Mouse (Mus musculus) CH12.LX (cell line): Measurements from ENCODE around the gene Fgfr2.

Experiments
- CHD1 ChIP-seq: IDR thresholded peaks from 2 replicates; pipeline ENCODE4 v1.6.1; 2012; ENCODE audit warnings: low read depth, low read length, improper control_type of control experiment, inconsistent platforms
- CTCF ChIP-seq, 2 experiments: IDR thresholded peaks in 1 of 2; conservative IDR thresholded peaks in 1 of 2; 2 replicates each; pipeline ENCODE4 v1.5.1; 2011 to 2012; ENCODE audit warnings: low read depth in 2 of 2, low read length in 2 of 2, improper control_type of control experiment in 1 of 2, inconsistent platforms in 1 of 2, mild to moderate bottlenecking in 1 of 2, moderate library complexity in 1 of 2
- MAFK ChIP-seq: IDR thresholded peaks from 2 replicates; pipeline ENCODE4 v1.6.1; 2011; ENCODE audit warnings: low read length, improper control_type of control experiment; ENCODE audit not compliant: insufficient replicate concordance
- MAX ChIP-seq: IDR thresholded peaks from 2 replicates; pipeline ENCODE4 v1.6.1; 2011; ENCODE audit warnings: low read length, improper control_type of control experiment
- MAZ ChIP-seq: IDR thresholded peaks from 2 replicates; pipeline ENCODE4 v1.6.1; 2012; ENCODE audit warnings: low read depth, mild to moderate bottlenecking, inconsistent platforms, low read length, improper control_type of control experiment, moderate library complexity
- POLR2A ChIP-seq: IDR thresholded peaks from 2 replicates; pipeline ENCODE4 v1.6.1; 2011; ENCODE audit warnings: low read depth, mild to moderate bottlenecking, improper control_type of control experiment, low read length
- RCOR1 ChIP-seq: conservative IDR thresholded peaks from 2 replicates; pipeline ENCODE4 v1.6.1; 2012; ENCODE audit warnings: low read depth, mild to moderate bottlenecking, inconsistent platforms, low read length, improper control_type of control experiment
- UBTF ChIP-seq: IDR thresholded peaks from 2 replicates; pipeline ENCODE4 v1.6.1; 2012; ENCODE audit warnings: low read depth, mild to moderate bottlenecking, inconsistent platforms, low read length, improper control_type of control experiment, moderate library complexity
- USF2 ChIP-seq: conservative IDR thresholded peaks from 2 replicates; pipeline ENCODE4 v1.6.1; 2011; ENCODE audit warnings: low read depth, low read length, improper control_type of control experiment
- ZKSCAN1 ChIP-seq: IDR thresholded peaks from 2 replicates; pipeline ENCODE4 v1.6.1; 2012; ENCODE audit warnings: low read depth, inconsistent platforms, low read length, improper control_type of control experiment, borderline replicate concordance
- ZNF384 ChIP-seq: IDR thresholded peaks from 2 replicates; pipeline ENCODE4 v1.6.1; 2012; ENCODE audit warnings: low read depth, low read length, improper control_type of control experiment, inconsistent platforms

DNA sequence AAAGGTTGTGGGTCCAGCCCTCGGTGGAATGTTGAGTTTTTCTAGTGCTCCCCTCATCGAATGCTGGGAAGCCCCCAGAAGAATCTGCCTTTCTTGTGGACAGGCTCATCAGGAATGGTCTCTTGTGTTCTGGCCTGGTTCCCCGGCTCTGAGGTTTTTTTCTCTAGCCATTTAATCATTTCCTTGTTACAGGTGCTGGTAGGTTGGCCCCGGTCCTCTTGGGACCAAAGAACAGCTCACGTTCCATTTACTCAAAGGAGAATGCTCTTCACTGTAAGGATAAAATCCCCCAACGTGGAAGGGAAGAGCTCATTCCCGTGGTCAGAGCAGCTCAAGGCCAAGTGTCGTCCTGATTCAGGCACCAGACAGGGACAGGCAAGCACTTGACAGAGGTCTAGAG is 113.5 kb downstream of the Fgfr2 start:
- TF ChIP-seq CTCF (conservative IDR thresholded peaks at IDR 0.05 in 1 of 2, IDR thresholded peaks at IDR 0.05 in 1 of 2; ENCODE audit: low read depth in 2 of 2, low read length in 2 of 2) (no peak), MAFK (no peak), POLR2A (no peak), ZNF384 (no peak), USF2 (no peak), RCOR1 (no peak), UBTF (no peak), CHD1 (no peak), MAZ (no peak), ZKSCAN1 (no peak), MAX (no peak)
